Mouse (Mus musculus) intestine, embryonic 14.5 days (tissue): ENCODE results near the gene Iqsec3. TPM values are rescaled to one million over a fixed set of nuclear protein-coding genes. Genes with fewer than 3 reads are reported as not detected.

ENCODE experiments used
- ATAC-seq: fragments of 200-750 bp; cut with Nextera tagmentation; replicated peaks from 2 replicates; pipeline ENCODE4 v1.8.0; 2017; ENCODE audit warnings: low read depth, moderate number of reproducible peaks, moderate TSS enrichment, moderate library complexity; ENCODE audit not compliant: low FRiP score, low TSS enrichment
- DNase-seq: peaks from one replicate; pipeline ENCODE4 v3.0.0-alpha.2; 2018; ENCODE audit warnings: low spot score
- H3K27ac ChIP-seq: fragments of 300-500 bp; sonication (generic); 2 replicates; pipeline ENCODE4 v1.5.1; 2014; ENCODE audit warnings: low read depth, mild to moderate bottlenecking, control low read depth
- H3K27me3 ChIP-seq: fragments of 300-500 bp; sonication (generic); replicated peaks from 2 replicates; pipeline ENCODE4 v1.6.1; 2014; ENCODE audit warnings: low read length, control low read depth; ENCODE audit not compliant: control insufficient read depth, insufficient read depth
- H3K36me3 ChIP-seq: fragments of 300-500 bp; sonication (generic); 2 replicates; pipeline ENCODE4 v1.6.1; 2014; ENCODE audit warnings: low read length, control low read depth; ENCODE audit not compliant: control insufficient read depth, insufficient read depth
- H3K4me1 ChIP-seq: fragments of 300-500 bp; sonication (generic); replicated peaks from 2 replicates; pipeline ENCODE4 v1.6.1; 2014; ENCODE audit warnings: low read length, control low read depth, mixed read lengths; ENCODE audit not compliant: control insufficient read depth, insufficient read depth
- H3K4me2 ChIP-seq: fragments of 300-500 bp; sonication (generic); 2 replicates; pipeline ENCODE4 v1.6.1; 2014; ENCODE audit warnings: low read length
- H3K4me3 ChIP-seq: fragments of 300-500 bp; sonication (generic); 2 replicates; pipeline ENCODE4 v1.5.1; 2014; ENCODE audit warnings: low read depth, low read length, control low read depth, mixed read lengths
- H3K9ac ChIP-seq: fragments of 300-500 bp; sonication (generic); 2 replicates; pipeline ENCODE4 v1.6.1; 2014; ENCODE audit warnings: mild to moderate bottlenecking, low read length
- H3K9me3 ChIP-seq: fragments of 300-500 bp; sonication (generic); 2 replicates; pipeline ENCODE4 v1.6.1; 2016; ENCODE audit warnings: low read length, control low read depth; ENCODE audit not compliant: control insufficient read depth
- WGBS: fragments of 180-500 bp; shearing (Covaris S2); extraction: QIAGEN DNeasy Blood & Tissue Kit; methylation state at CpG from one replicate; pipeline ENCODE4 v1.1.7; 2014; 5-methylcytosine and 5-hydroxymethylcytosine counted together
- microRNA-seq: library from miRNA; unstranded; fragments of <30 nt; microRNA quantifications from one replicate; pipeline ENCODE4, GENCODE M21; 2016
- polyA plus RNA-seq: library from polyadenylated mRNA; unstranded; fragments of >200 nt; fragmentation: Nextera tagmentation; extraction: Ambion mirVana; gene quantifications from 2 replicates; pipeline ENCODE4 v1.2.1, GENCODE M21; 2014

The Iqsec3 gene
- polyA plus RNA-seq, 1 experiment from 2014 or later: 0.42 TPM

GRCm38 (mm10) chr6:121325740-121326139, 147.7 kb downstream of the Iqsec3 start:
- H3K4me3 ChIP-seq: no peak overlapping the region
- DNase-seq (no peak), ATAC-seq (0 out of 2 replicates have a peak, but pooled peaks have one; percentile 19)
- H3K27me3 ChIP-seq: no peaks in the 10 kb centered on the region
- H3K36me3 ChIP-seq: no peaks in the 10 kb centered on the region
- no peaks in the 10 kb centered on the region for H3K9me3 ChIP-seq
- H3K27ac ChIP-seq: no peak overlapping the region
- H3K4me1 ChIP-seq: peaks cover 8% of the 10 kb centered on the region; the same call in 1 of the 2 replicates
- WGBS: 60% methylated on average over 9 of the region's 9 CpGs
- H3K9ac ChIP-seq: no peak overlapping the region
- no peak overlapping the region for H3K4me2 ChIP-seq

- no peak overlapping the region for H3K27ac ChIP-seq
- H3K9ac ChIP-seq: no peak overlapping the region
- no peaks in the 10 kb centered on the region for H3K9me3 ChIP-seq
- H3K4me2 ChIP-seq: no peak overlapping the region
- WGBS: 82% methylated on average over 3 of the region's 3 CpGs
- no peaks in the 10 kb centered on the region for H3K36me3 ChIP-seq
- H3K27me3 ChIP-seq: no peaks in the 10 kb centered on the region
- peaks cover 8% of the 10 kb centered on the region; the same call in 1 of the 2 replicates for H3K4me1 ChIP-seq
- H3K4me3 ChIP-seq: no peak overlapping the region
- ATAC-seq: no peak
- DNase-seq: no peak
Observed at GRCm38 (mm10) chr6:121325298-121325697, 148.2 kb downstream of the Iqsec3 start.

Small RNA genes lying within 50 kb of the gene (microRNA-seq; reads per million reads assigned to microRNA genes)
- not detected for gene Gm24855

Other genes starting within 250 kb of the Iqsec3 start
- gene Usp18, start 227.8 kb downstream of the Iqsec3 start, polyA plus RNA-seq: 2.1 and 2.8 TPM in 2 replicates
- gene Slc6a13, start 173.5 kb downstream of the Iqsec3 start, polyA plus RNA-seq: 0.78 and 0.99 TPM in 2 replicates
- gene Slc6a12, start 130.6 kb downstream of the Iqsec3 start, polyA plus RNA-seq: not detected in 2 replicates
- gene A2m, start 161.7 kb upstream of the Iqsec3 start, polyA plus RNA-seq: 0.71 and 0.80 TPM in 2 replicates